8 mouse cellular contexts compared by ENCODE assay signal in genomic region chr8:90877430-90877975, GRCm38 (mm10). TPM values are rescaled to one million over a fixed set of nuclear protein-coding genes. Genes with fewer than 3 reads are reported as not detected.
DNase-seq lines count a peak whose midpoint lies in the region; ATAC-seq lines count a peak whose summit lies in the region.

No protein-coding gene starts in this region.

- H3K4me2 ChIP-seq in limb, embryonic 13.5 days (replicated peaks) = peak overlapping the region; percentile 86
- peak overlapping the region; percentile 76 for H3K4me2 ChIP-seq in stomach, embryonic 14.5 days (replicated peaks; ENCODE audit: low read depth, low read length)

- peaks cover 32% of the 10 kb centered on the region for H3K4me1 ChIP-seq in limb, embryonic 13.5 days
- H3K4me1 ChIP-seq in stomach, embryonic 14.5 days (ENCODE audit: control insufficient read depth, insufficient read depth, low read length) = peaks cover 19% of the 10 kb centered on the region

- no peaks in the 10 kb centered on the region for H3K9me3 ChIP-seq in limb, embryonic 13.5 days
- H3K9me3 ChIP-seq in stomach, embryonic 14.5 days (ENCODE audit: control insufficient read depth, low read depth, low read length) = no peaks in the 10 kb centered on the region

- H3K27me3 ChIP-seq in limb, embryonic 13.5 days = no peaks in the 10 kb centered on the region
- H3K27me3 ChIP-seq in stomach, embryonic 14.5 days (ENCODE audit: control insufficient read depth, insufficient read depth, low read length) = no peaks in the 10 kb centered on the region

- no peaks in the 10 kb centered on the region for H3K36me3 ChIP-seq in limb, embryonic 13.5 days
- no peaks in the 10 kb centered on the region for H3K36me3 ChIP-seq in stomach, embryonic 14.5 days (ENCODE audit: control insufficient read depth, insufficient read depth, low read length)

- peak overlapping the region; percentile 82; the same call in 1 of the 2 replicates for H3K27ac ChIP-seq in limb, embryonic 13.5 days
- H3K27ac ChIP-seq in stomach, embryonic 14.5 days (ENCODE audit: low read length) = peak overlapping the region; percentile 81; the same call in 1 of the 2 replicates

- no peak; the same call in 1 of the 2 replicates for ATAC-seq in limb, embryonic 13.5 days (ENCODE audit: low FRiP score, low read depth)
- no peak; the same call in 1 of the 2 replicates for ATAC-seq in stomach, embryonic 14.5 days (ENCODE audit: insufficient number of reproducible peaks, insufficient read depth, low FRiP score, low read depth)

- 5% methylated on average over 11 of the region's 11 CpGs for WGBS in limb, embryonic 13.5 days
- 9% methylated on average over 11 of the region's 11 CpGs for WGBS in stomach, embryonic 14.5 days

- DNase-seq in cerebellum, adult 9-10 months = peak; percentile 55
- no peak for DNase-seq in cerebellum, adult 9-11 months
- peak; percentile 30 for DNase-seq in thymus, postnatal 4 days
- no peak for DNase-seq in thymus, postnatal 0 days (ENCODE audit: low spot score)
- no peak for DNase-seq in right cerebral cortex, adult 18-20 months
- no peak for DNase-seq in gastrocnemius, postnatal 25 days

- peak overlapping the region; percentile 48 for H3K4me3 ChIP-seq in limb, embryonic 13.5 days
- H3K4me3 ChIP-seq in stomach, embryonic 14.5 days (ENCODE audit: low read depth, low read length) = peak overlapping the region; percentile 40

- H3K9ac ChIP-seq in limb, embryonic 13.5 days = peak overlapping the region; percentile 71
- H3K9ac ChIP-seq in stomach, embryonic 14.5 days (replicated peaks; ENCODE audit: low read depth, low read length) = peak overlapping the region; percentile 31

RNA-seq across cellular contexts. Expression of gene Chd9, which starts 49.4 kb away (rescaled TPM):
- 148 and 160 TPM in 2 replicates for polyA plus RNA-seq in thymus, postnatal 0 days (2015; fragmentation: Nextera tagmentation; extraction: Ambion mirVana)
- polyA plus RNA-seq in limb, embryonic 13.5 days (2015; fragmentation: Nextera tagmentation; extraction: Ambion mirVana) = 108 TPM in 2 replicates
- 112 and 116 TPM in 2 replicates for polyA plus RNA-seq in stomach, embryonic 14.5 days (2014; fragmentation: Nextera tagmentation; extraction: Ambion mirVana)
- 10 to 100 TPM; 38.8 to 72.8 TPM for total RNA-seq in gastrocnemius, postnatal 25 days (2021)

Comparison
In these comparisons a context has a peak if more than half of its experiments do, and no peak if none do; other contexts are left out.
1. DNase-seq: peak in cerebellum, adult 9-10 months (single experiment) and thymus, postnatal 4 days (single experiment); none in cerebellum, adult 9-11 months (single experiment), thymus, postnatal 0 days (single experiment), right cerebral cortex, adult 18-20 months (single experiment) and gastrocnemius, postnatal 25 days (single experiment).